Mouse (Mus musculus) cortical plate, adult 2 months (tissue): ENCODE results near the gene Olfr250.
"Not testable (repeated sequence)": the region's sequence is repeated elsewhere in the genome, so short reads cannot be mapped to it uniquely, and the experiment has no call there.

Experiments used
- CTCF ChIP-seq: fragments of 200-500 bp; IDR thresholded peaks from 2 replicates; pipeline ENCODE4 v1.5.1; 2011; ENCODE audit warnings: mild to moderate bottlenecking, control low read depth, low read length; ENCODE audit not compliant: insufficient read depth; ENCODE audit errors: extremely low read depth
- POLR2A ChIP-seq: fragments of 200-500 bp; IDR thresholded peaks from 2 replicates; pipeline ENCODE4 v1.6.1; 2011; ENCODE audit warnings: mild to moderate bottlenecking, low read length, control low read depth; ENCODE audit not compliant: insufficient read depth; ENCODE audit errors: extremely low read depth

DNA sequence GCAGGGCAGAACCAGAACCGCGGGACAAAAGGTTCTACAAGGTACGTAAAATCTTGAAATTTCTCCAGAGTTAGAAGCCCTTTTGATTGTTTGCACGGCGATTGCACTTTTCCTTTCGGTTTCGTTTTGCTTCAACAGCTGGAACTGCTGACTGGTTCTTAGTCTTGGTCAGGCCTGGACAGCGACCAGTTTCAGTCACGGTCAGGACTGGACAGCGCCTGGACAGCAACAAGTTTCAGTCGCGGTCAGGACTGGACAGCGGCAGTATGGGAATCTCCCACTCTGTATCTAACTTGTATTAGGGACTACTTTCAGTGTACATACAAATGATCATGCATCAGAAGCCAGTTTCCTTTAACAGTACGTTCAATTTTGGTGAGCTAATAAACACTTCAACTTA is 46.8 kb downstream of the Olfr250 start:
- TF ChIP-seq POLR2A, CTCF: not testable (repeated sequence)
